Mouse (Mus musculus) c-Kit-negative CD71-positive TER-119-positive erythroid progenitor cells, embryonic 14.5 days (primary cell): ENCODE measurements around the gene Hjurp.
"Not testable (repeated sequence)": the region's sequence is repeated elsewhere in the genome, so short reads cannot be mapped to it uniquely, and the experiment has no call there.

Experiments used
- DNase-seq: peaks from one replicate; pipeline ENCODE4 v3.0.0-alpha.2; 2013; ENCODE audit warnings: low read depth, low spot score

Hjurp gene

GRCm38 (mm10) chr1:88240072-88240471 is 37.4 kb downstream of the Hjurp start:
- no peak for DNase-seq

- DNase-seq, result no peak
These were observed 38.7 kb downstream of the Hjurp start for GRCm38 (mm10) chr1:88238771-88239170.

- DNase-seq, result no peak
These were observed 40.1 kb downstream of the Hjurp start for GRCm38 (mm10) chr1:88237311-88237710.

- DNase-seq, result no peak
These were observed 41.5 kb downstream of the Hjurp start for GRCm38 (mm10) chr1:88235894-88236415.

GRCm38 (mm10) chr1:88235046-88235893 is 42.2 kb downstream of the Hjurp start:
- no peak for DNase-seq

- no peak for DNase-seq
These were observed 42.8 kb downstream of the Hjurp start for GRCm38 (mm10) chr1:88234646-88235045.

GRCm38 (mm10) chr1:88234248-88234610 is 43.2 kb downstream of the Hjurp start:
- no peak for DNase-seq

- no peak for DNase-seq
These were observed 43.8 kb downstream of the Hjurp start for GRCm38 (mm10) chr1:88233421-88234247.

- DNase-seq, result no peak
These were observed 44.6 kb downstream of the Hjurp start for GRCm38 (mm10) chr1:88232664-88233380.

GRCm38 (mm10) chr1:88231803-88232499 is 45.5 kb downstream of the Hjurp start:
- no peak for DNase-seq

GRCm38 (mm10) chr1:88230981-88231802 is 46.2 kb downstream of the Hjurp start:
- no peak for DNase-seq

GRCm38 (mm10) chr1:88230421-88230820 is 47.0 kb downstream of the Hjurp start:
- no peak for DNase-seq

- DNase-seq, result no peak
These were observed 47.4 kb downstream of the Hjurp start for GRCm38 (mm10) chr1:88229986-88230385.

- no peak for DNase-seq
These were observed 47.9 kb downstream of the Hjurp start for GRCm38 (mm10) chr1:88229566-88229965.

GRCm38 (mm10) chr1:88228121-88228520 is 49.3 kb downstream of the Hjurp start:
- DNase-seq, result no peak

- DNase-seq, result no peak
These were observed 50.0 kb downstream of the Hjurp start for GRCm38 (mm10) chr1:88227482-88227881.

- DNase-seq, result no peak
These were observed 50.6 kb downstream of the Hjurp start, which contains the start of gene Mroh2a for GRCm38 (mm10) chr1:88226670-88227379. Mroh2a (plus strand) TSS chr1:88226986.

GRCm38 (mm10) chr1:88225741-88226140 is 51.7 kb downstream of the Hjurp start:
- no peak for DNase-seq

- not testable (repeated sequence) for DNase-seq
These were observed 52.1 kb downstream of the Hjurp start for GRCm38 (mm10) chr1:88225301-88225700.
